Mouse (Mus musculus) heart, embryonic 13.5 days (tissue): ENCODE data around the gene Hdgf. TPM values are rescaled to one million over a fixed set of nuclear protein-coding genes. Genes with fewer than 3 reads are reported as not detected.
A peak's percentile ranks its signal among the peaks of the same experiment; 100 is the strongest.

Experiments used
- ATAC-seq: fragments of 200-750 bp; cut with Nextera tagmentation; 2 replicates; pipeline ENCODE4 v1.8.0; 2017; ENCODE audit warnings: moderate TSS enrichment; ENCODE audit not compliant: insufficient number of reproducible peaks, low FRiP score, low TSS enrichment; ENCODE audit errors: extremely low read depth
- H3K27ac ChIP-seq: fragments of 300-500 bp; sonication (generic); replicated peaks from 2 replicates; pipeline ENCODE4 v1.5.1; 2015; ENCODE audit warnings: moderate library complexity, mild to moderate bottlenecking, inconsistent platforms
- H3K27me3 ChIP-seq: fragments of 300-500 bp; sonication (generic); replicated peaks from 2 replicates; pipeline ENCODE4 v1.6.1; 2015; ENCODE audit warnings: mild to moderate bottlenecking, inconsistent platforms
- H3K36me3 ChIP-seq: fragments of 300-500 bp; sonication (generic); 2 replicates; pipeline ENCODE4 v1.6.1; 2015; ENCODE audit warnings: mild to moderate bottlenecking, inconsistent platforms
- H3K4me1 ChIP-seq: fragments of 300-500 bp; sonication (generic); 2 replicates; pipeline ENCODE4 v1.6.1; 2015; ENCODE audit warnings: inconsistent platforms
- H3K4me2 ChIP-seq: fragments of 300-500 bp; sonication (generic); 2 replicates; pipeline ENCODE4 v1.6.1; 2015; ENCODE audit warnings: inconsistent platforms, mild to moderate bottlenecking, moderate library complexity
- H3K4me3 ChIP-seq: fragments of 300-500 bp; sonication (generic); 2 replicates; pipeline ENCODE4 v1.5.1; 2015; ENCODE audit warnings: moderate library complexity, mild to moderate bottlenecking, inconsistent platforms
- H3K9ac ChIP-seq: fragments of 300-500 bp; sonication (generic); 2 replicates; pipeline ENCODE4 v1.6.1; 2015; ENCODE audit warnings: inconsistent platforms, mild to moderate bottlenecking, moderate library complexity
- H3K9me3 ChIP-seq: fragments of 300-500 bp; sonication (generic); 2 replicates; pipeline ENCODE4 v1.6.1; 2016; ENCODE audit warnings: inconsistent platforms
- WGBS: fragments of 180-500 bp; shearing (Covaris S2); methylation state at CpG from one replicate; pipeline ENCODE4 v1.1.7; 2015; ENCODE audit warnings: mixed read lengths; 5-methylcytosine and 5-hydroxymethylcytosine counted together
- polyA plus RNA-seq: library from polyadenylated mRNA; unstranded; fragments of >200 nt; fragmentation: Nextera tagmentation; extraction: Ambion mirVana; gene quantifications from 2 replicates; pipeline ENCODE4 v1.2.1, GENCODE M21; 2015

Hdgf gene
- polyA plus RNA-seq, 1 experiment from 2014 or later = 127 TPM

GRCm38 (mm10) chr3:87909874-87910273 is 3.8 kb downstream of the Hdgf start:
- ATAC-seq = no peak
- Histone ChIP-seq H3K27ac (peak overlapping the region; percentile 98), H3K4me3 (peak overlapping the region; percentile 55), H3K36me3 (peaks cover 25% of the 10 kb centered on the region), H3K9me3 (no peaks in the 10 kb centered on the region), H3K27me3 (no peaks in the 10 kb centered on the region), H3K4me2 (peak overlapping the region; percentile 94), H3K9ac (peak overlapping the region; percentile 77), H3K4me1 (peaks cover 53% of the 10 kb centered on the region)
- 8% methylated on average over 4 of the region's 4 CpGs for WGBS

GRCm38 (mm10) chr3:87910573-87911141 is 4.5 kb downstream of the Hdgf start:
- Histone ChIP-seq H3K4me3 (peak overlapping the region; percentile 55), H3K9ac (peak overlapping the region; percentile 77), H3K36me3 (peaks cover 33% of the 10 kb centered on the region), H3K4me1 (peaks cover 53% of the 10 kb centered on the region), H3K4me2 (peak overlapping the region; percentile 94), H3K9me3 (no peaks in the 10 kb centered on the region), H3K27me3 (no peaks in the 10 kb centered on the region), H3K27ac (peak overlapping the region; percentile 98)
- WGBS = 9% methylated on average over 12 of the region's 12 CpGs
- ATAC-seq = peak; percentile 18; the same call in 1 of the 2 replicates

- no peak overlapping the region for H3K4me2 ChIP-seq
- no peaks in the 10 kb centered on the region for H3K27me3 ChIP-seq
- 83% methylated on average over 7 of the region's 7 CpGs for WGBS
- H3K4me1 ChIP-seq = peaks cover 43% of the 10 kb centered on the region
- ATAC-seq = no peak
- no peaks in the 10 kb centered on the region for H3K9me3 ChIP-seq
- H3K27ac ChIP-seq = no peak overlapping the region
- no peak overlapping the region for H3K4me3 ChIP-seq
- peaks cover 53% of the 10 kb centered on the region for H3K36me3 ChIP-seq
- H3K9ac ChIP-seq = no peak overlapping the region
Observed at GRCm38 (mm10) chr3:87913491-87913890, 7.4 kb downstream of the Hdgf start.

- Histone ChIP-seq H3K4me1 (peaks cover 41% of the 10 kb centered on the region), H3K4me3 (no peak overlapping the region), H3K27me3 (no peaks in the 10 kb centered on the region), H3K36me3 (peaks cover 53% of the 10 kb centered on the region), H3K27ac (no peak overlapping the region), H3K9ac (no peak overlapping the region), H3K9me3 (no peaks in the 10 kb centered on the region), H3K4me2 (no peak overlapping the region)
- no peak for ATAC-seq
- 82% methylated on average over 10 of the region's 10 CpGs for WGBS
Observed at GRCm38 (mm10) chr3:87913891-87914290, 7.8 kb downstream of the Hdgf start.

- no peak overlapping the region for H3K27ac ChIP-seq
- H3K4me2 ChIP-seq = no peak overlapping the region
- H3K9ac ChIP-seq = no peak overlapping the region
- H3K27me3 ChIP-seq = no peaks in the 10 kb centered on the region
- no peak overlapping the region for H3K4me3 ChIP-seq
- no peaks in the 10 kb centered on the region for H3K9me3 ChIP-seq
- ATAC-seq = no peak
- 73% methylated on average over 1 of the region's 1 CpGs for WGBS
- H3K36me3 ChIP-seq = peaks cover 53% of the 10 kb centered on the region
- peaks cover 26% of the 10 kb centered on the region for H3K4me1 ChIP-seq
Observed at GRCm38 (mm10) chr3:87916990-87917389, 10.9 kb downstream of the Hdgf start.

- no peak for ATAC-seq
- Histone ChIP-seq H3K27me3 (no peaks in the 10 kb centered on the region), H3K27ac (no peak overlapping the region), H3K4me2 (peak overlapping the region; percentile 89), H3K4me3 (no peak overlapping the region), H3K9me3 (no peaks in the 10 kb centered on the region), H3K36me3 (peaks cover 61% of the 10 kb centered on the region), H3K4me1 (peaks cover 17% of the 10 kb centered on the region), H3K9ac (peak overlapping the region; percentile 34; the same call in 1 of the 2 replicates)
- 89% methylated on average over 1 of the region's 1 CpGs for WGBS
Observed at GRCm38 (mm10) chr3:87918551-87918950, 12.4 kb downstream of the Hdgf start.

- Histone ChIP-seq H3K36me3 (peaks cover 61% of the 10 kb centered on the region), H3K4me1 (peaks cover 17% of the 10 kb centered on the region), H3K9me3 (no peaks in the 10 kb centered on the region), H3K9ac (peak within 1 kb of the TSS; percentile 92), H3K4me2 (peak within 1 kb of the TSS; percentile 89), H3K27me3 (no peaks in the 10 kb centered on the region), H3K4me3 (peak within 1 kb of the TSS; percentile 80), H3K27ac (peak within 1 kb of the TSS; percentile 89)
- under 1% methylated on average over 30 of the region's 30 CpGs for WGBS
- ATAC-seq = peak; percentile 70
Observed at GRCm38 (mm10) chr3:87919336-87920108, 13.4 kb downstream of the Hdgf start, which contains the start of gene Mrpl24. Gene Mrpl24, plus strand, starts transcription at chr3:87919506.

- Histone ChIP-seq H3K9me3 (no peaks in the 10 kb centered on the region), H3K27ac (no peak overlapping the region), H3K27me3 (no peaks in the 10 kb centered on the region), H3K9ac (peak overlapping the region; percentile 92), H3K4me1 (peaks cover 17% of the 10 kb centered on the region), H3K4me3 (peak overlapping the region; percentile 80), H3K36me3 (peaks cover 61% of the 10 kb centered on the region), H3K4me2 (peak overlapping the region; percentile 89)
- 57% methylated on average over 9 of the region's 9 CpGs for WGBS
- no peak for ATAC-seq
Observed at GRCm38 (mm10) chr3:87920270-87920943, 14.3 kb downstream of the Hdgf start.

- Histone ChIP-seq H3K9ac (no peak overlapping the region), H3K9me3 (no peaks in the 10 kb centered on the region), H3K27ac (no peak overlapping the region), H3K27me3 (no peaks in the 10 kb centered on the region), H3K4me2 (no peak overlapping the region), H3K36me3 (peaks cover 69% of the 10 kb centered on the region), H3K4me3 (no peak overlapping the region), H3K4me1 (peaks cover 22% of the 10 kb centered on the region)
- ATAC-seq = no peak
- 79% methylated on average over 7 of the region's 7 CpGs for WGBS
Observed at GRCm38 (mm10) chr3:87924996-87925395, 18.9 kb downstream of the Hdgf start.

- H3K4me2 ChIP-seq = no peak overlapping the region
- peaks cover 73% of the 10 kb centered on the region for H3K36me3 ChIP-seq
- H3K27me3 ChIP-seq = no peaks in the 10 kb centered on the region
- no peak overlapping the region for H3K9ac ChIP-seq
- ATAC-seq = no peak
- no peaks in the 10 kb centered on the region for H3K9me3 ChIP-seq
- 80% methylated on average over 5 of the region's 5 CpGs for WGBS
- no peak overlapping the region for H3K27ac ChIP-seq
- no peak overlapping the region for H3K4me3 ChIP-seq
- H3K4me1 ChIP-seq = peaks cover 30% of the 10 kb centered on the region
Observed at GRCm38 (mm10) chr3:87927452-87927851, 21.3 kb downstream of the Hdgf start.

GRCm38 (mm10) chr3:87929341-87930077 is 23.4 kb downstream of the Hdgf start:
- H3K4me1 ChIP-seq = peaks cover 35% of the 10 kb centered on the region
- no peaks in the 10 kb centered on the region for H3K27me3 ChIP-seq
- no peaks in the 10 kb centered on the region for H3K9me3 ChIP-seq
- no peak for ATAC-seq
- peaks cover 71% of the 10 kb centered on the region for H3K36me3 ChIP-seq
- 5% methylated on average over 26 of the region's 26 CpGs for WGBS
- peak overlapping the region; percentile 98 for H3K9ac ChIP-seq
- H3K4me2 ChIP-seq = peak overlapping the region; percentile 87
- peak overlapping the region; percentile 87 for H3K27ac ChIP-seq
- peak overlapping the region; percentile 97 for H3K4me3 ChIP-seq
